Mouse (Mus musculus) lung, postnatal 0 days (tissue): ENCODE measurements at regions not wholly inside any gene's neighbourhood (a gene's known extent, or its start where the extent isn't known, plus 50 kb on each side); places are given as distances from the start of the nearest gene placed in this dataset.

Experiments used
- CTCF ChIP-seq: IDR thresholded peaks from 2 replicates; pipeline ENCODE4 v1.5.1; 2016; ENCODE audit warnings: antibody characterized with exemption, mild to moderate bottlenecking
- EP300 ChIP-seq: IDR thresholded peaks from 2 replicates; pipeline ENCODE4 v1.6.1; 2016; ENCODE audit warnings: antibody characterized with exemption, mild to moderate bottlenecking, control low read depth

- TF ChIP-seq CTCF (no peak), EP300 (no peak)
Observed at GRCm38 (mm10) chr3:50881437-50882248, 342.6 kb upstream of the Noct start.
